21 mouse cellular contexts compared by ENCODE assay signal in genomic region chr11:115457405-115457804, GRCm38 (mm10). TPM values are rescaled to one million over a fixed set of nuclear protein-coding genes. Genes with fewer than 3 reads are reported as not detected.
DNase-seq lines count a peak whose midpoint lies in the region; ATAC-seq lines count a peak whose summit lies in the region.
"Had no signal": no experiment of that assay in that cellular context is flagged by ENCODE, and none has a peak within 500 bp of the region (broad histone marks: within the 10 kb centered on the region; RNA-seq: fewer than 3 reads in every experiment).

No protein-coding gene starts in this region.

- H3K4me1 ChIP-seq in heart, embryonic 10.5 days, result peaks cover 32% of the 10 kb centered on the region
- H3K4me1 ChIP-seq in lung, embryonic 15.5 days, result peaks cover 6% of the 10 kb centered on the region; the same call in 1 of the 2 replicates
- H3K4me1 ChIP-seq: neural tube, embryonic 15.5 days had no signal

- H3K36me3 ChIP-seq in heart, embryonic 10.5 days, result no peaks in the 10 kb centered on the region
- no peaks in the 10 kb centered on the region for H3K36me3 ChIP-seq in lung, embryonic 15.5 days
- H3K36me3 ChIP-seq: G1E; limb, embryonic 13.5 days; neural tube, embryonic 15.5 days had no signal

- WGBS in heart, embryonic 10.5 days, result 19% methylated on average over 6 of the region's 6 CpGs
- 17% methylated on average over 6 of the region's 6 CpGs for WGBS in lung, embryonic 15.5 days

- DNase-seq in heart, embryonic 10.5 days (ENCODE audit: low spot score), result no peak
- DNase-seq in heart, postnatal 4 days, result no peak
- DNase-seq in lung, postnatal 25 days (ENCODE audit: low spot score), result no peak
- DNase-seq in embryo, embryonic 11 days, result peak; percentile 26
- peak; percentile 53 to 74 for DNase-seq in kidney, postnatal 36 days
- DNase-seq in spleen, adult 18-20 months, result no peak
- no peak for DNase-seq in layer of hippocampus, adult 9-11 months
- DNase-seq: cerebellum, adult 18-20 months; gastrocnemius, postnatal 10 days; right cerebral cortex, adult 18-20 months; thymus, postnatal 14 days had no signal

- H3K27ac ChIP-seq in heart, embryonic 10.5 days, result 0 out of 2 replicates have a peak overlapping the region, but pooled peaks have one; percentile 1
- no peak overlapping the region for H3K27ac ChIP-seq in lung, embryonic 15.5 days
- H3K27ac ChIP-seq: limb, embryonic 13.5 days; neural tube, embryonic 15.5 days had no signal

- H3K9ac ChIP-seq in lung, embryonic 15.5 days, result no peak overlapping the region
- H3K9ac ChIP-seq: limb, embryonic 13.5 days; neural tube, embryonic 15.5 days had no signal

- H3K9me3 ChIP-seq in heart, embryonic 10.5 days, result no peaks in the 10 kb centered on the region
- no peaks in the 10 kb centered on the region for H3K9me3 ChIP-seq in lung, embryonic 15.5 days
- H3K9me3 ChIP-seq: G1E; limb, embryonic 13.5 days; neural tube, embryonic 15.5 days had no signal

- no peak overlapping the region for H3K4me2 ChIP-seq in lung, embryonic 15.5 days
- H3K4me2 ChIP-seq: limb, embryonic 13.5 days; neural tube, embryonic 15.5 days had no signal

- H3K27me3 ChIP-seq in heart, embryonic 10.5 days (ENCODE audit: insufficient read depth, poor library complexity, severe bottlenecking), result peaks cover 5% of the 10 kb centered on the region
- no peaks in the 10 kb centered on the region for H3K27me3 ChIP-seq in lung, embryonic 15.5 days
- H3K27me3 ChIP-seq: neural tube, embryonic 15.5 days had no signal

- ATAC-seq in lung, embryonic 15.5 days (ENCODE audit: borderline replicate concordance, extremely low read depth, low FRiP score, low TSS enrichment), result peak; percentile 59
- ATAC-seq: activated CD4-positive, CD25-positive, alpha-beta regulatory T cell, adult 4 months; midbrain, embryonic 16.5 days had no signal

- H3K4me3 ChIP-seq in heart, embryonic 10.5 days, result no peak overlapping the region
- H3K4me3 ChIP-seq in lung, embryonic 15.5 days, result no peak overlapping the region
- H3K4me3 ChIP-seq: limb, embryonic 13.5 days; neural tube, embryonic 15.5 days had no signal

RNA-seq across cellular contexts. Expression of gene Slc16a5, which starts 4.9 kb away (rescaled TPM):
- 0.33 and 0.36 TPM in 2 replicates for polyA plus RNA-seq in heart, embryonic 10.5 days (2016; fragmentation: Nextera tagmentation; extraction: Ambion mirVana)
- under 1 TPM in 1 of 2 experiments, not detected in 1; 0.29 TPM for total RNA-seq in heart, postnatal 4 days (2021)
- polyA plus RNA-seq in lung, embryonic 15.5 days (2015; fragmentation: Nextera tagmentation; extraction: Ambion mirVana), result 0.55 and 1.9 TPM in 2 replicates
- total RNA-seq: gastrocnemius, postnatal 10 days; left cerebral cortex, adult 18-20 months; megakaryocyte progenitor cell, adult 5-6 weeks had no signal
- polyA plus RNA-seq: G1E had no signal

RNA-seq across cellular contexts. Expression of gene Trim80, which starts 17.1 kb away (rescaled TPM):
- polyA plus RNA-seq in heart, embryonic 10.5 days (2016; fragmentation: Nextera tagmentation; extraction: Ambion mirVana), result 0.19 and 0.23 TPM in 2 replicates
- total RNA-seq in heart, postnatal 4 days (2021), result not detected
- not detected in 2 replicates for polyA plus RNA-seq in lung, embryonic 15.5 days (2015; fragmentation: Nextera tagmentation; extraction: Ambion mirVana)
- total RNA-seq: G1E; gastrocnemius, postnatal 10 days; heart, postnatal 10 days; left cerebral cortex, adult 18-20 months; megakaryocyte progenitor cell, adult 5-6 weeks had no signal
- polyA plus RNA-seq: activated CD4-positive, CD25-positive, alpha-beta regulatory T cell, adult 4 months; C2C12; G1E; midbrain, embryonic 16.5 days had no signal

RNA-seq across cellular contexts. Expression of gene Armc7, which starts 18.1 kb away (rescaled TPM):
- 5.4 and 7.6 TPM in 2 replicates for polyA plus RNA-seq in heart, embryonic 10.5 days (2016; fragmentation: Nextera tagmentation; extraction: Ambion mirVana)
- total RNA-seq in heart, postnatal 4 days (2021), result 1 to 10 TPM; 3.1 to 4.3 TPM
- polyA plus RNA-seq in lung, embryonic 15.5 days (2015; fragmentation: Nextera tagmentation; extraction: Ambion mirVana), result 6.6 and 7.1 TPM in 2 replicates

RNA-seq across cellular contexts. Expression of gene Nt5c, which starts 34.3 kb away (rescaled TPM):
- polyA plus RNA-seq in heart, embryonic 10.5 days (2016; fragmentation: Nextera tagmentation; extraction: Ambion mirVana), result 79.3 and 95.0 TPM in 2 replicates
- 10 to 100 TPM; 27.3 to 27.4 TPM for total RNA-seq in heart, postnatal 4 days (2021)
- 81.5 and 83.7 TPM in 2 replicates for polyA plus RNA-seq in lung, embryonic 15.5 days (2015; fragmentation: Nextera tagmentation; extraction: Ambion mirVana)

RNA-seq across cellular contexts. Expression of gene Kctd2, which starts 37.5 kb away (rescaled TPM):
- polyA plus RNA-seq in heart, embryonic 10.5 days (2016; fragmentation: Nextera tagmentation; extraction: Ambion mirVana), result 12.3 and 13.3 TPM in 2 replicates
- 10 to 100 TPM; 22.8 to 27.3 TPM for total RNA-seq in heart, postnatal 4 days (2021)
- 16.3 and 17.8 TPM in 2 replicates for polyA plus RNA-seq in lung, embryonic 15.5 days (2015; fragmentation: Nextera tagmentation; extraction: Ambion mirVana)

Comparison
In these comparisons a context has a peak if more than half of its experiments do, and no peak if none do; other contexts are left out.
1. DNase-seq: peak in embryo, embryonic 11 days (single experiment) and kidney, postnatal 36 days (2 of 2); none in heart, embryonic 10.5 days (single experiment), heart, postnatal 4 days (single experiment), lung, postnatal 25 days (single experiment), spleen, adult 18-20 months (0 of 2) and layer of hippocampus, adult 9-11 months (single experiment).